Mouse (Mus musculus) Patski (cell line): ENCODE results near the gene Pde10a. TPM values are rescaled to one million over a fixed set of nuclear protein-coding genes. Genes with fewer than 3 reads are reported as not detected.

ENCODE experiments used
- ATAC-seq: fragments of 100-300 bp; one replicate; pipeline ENCODE4 v1.8.0; 2021
- CTCF ChIA-PET: fragments of 350-600 bp; sonication (Branson Sonifier 250); formaldehyde crosslinking; loops from one replicate; lab custom pipeline; 2022; ENCODE audit warnings: inconsistent platforms; lab: Charles Lee
- POLR2A ChIA-PET: fragments of 350-600 bp; sonication (Branson Sonifier 250); formaldehyde crosslinking; loops from one replicate; lab custom pipeline; 2022; ENCODE audit warnings: antibody characterized with exemption, inconsistent platforms; lab: Charles Lee
- DNase-seq: peaks from one replicate; pipeline ENCODE4 v3.0.0-alpha.2; 2011; ENCODE audit warnings: low read depth, low spot score
- H3K27me3 ChIP-seq: fragments of 371-371 bp; one replicate; pipeline ENCODE4 v1.5.1; 2021
- CTCF ChIP-seq: fragments of 100-300 bp; IDR thresholded peaks from one replicate; pipeline ENCODE4 v1.5.1; 2021
- in situ Hi-C: fragments of 300-500 bp; cut with MboI; formaldehyde crosslinking; loops from 3 replicates; pipeline ENCODE4 v1.11.1; 2018; ENCODE audit warnings: low pct_unique_long_range_greater_than_20kb, mixed read lengths
- polyA plus RNA-seq: library from polyadenylated mRNA; unstranded; gene quantifications from one replicate; pipeline ENCODE4 v1.2.3, GENCODE M21; 2021

The Pde10a gene
- polyA plus RNA-seq, 1 experiment from 2014 or later = 7.7 TPM

GRCm38 (mm10) chr17:8839237-8840011 is 314.3 kb downstream of the Pde10a start:
- in situ Hi-C loops = loop anchor here (5.0 kb wide), 1 partner anchor 168 kb away; no protein-coding TSS in a partner anchor
- DNase-seq (no peak), ATAC-seq (no peak)
- peaks cover 3% of the 10 kb centered on the region for H3K27me3 ChIP-seq
- POLR2A ChIA-PET = interaction anchor here (0.6 to 2.0 kb wide), 8 partner anchors 21 to 169 kb away, joined by 3 to 9 read pairs (median 4); no protein-coding TSS in a partner anchor
- CTCF ChIA-PET = interaction anchor here (0.6 to 11.3 kb wide), 20 partner anchors 7 to 176 kb away, joined by 3 to 100 read pairs (median 6); partner anchors contain the start of gene 1700010I14Rik
- TF ChIP-seq CTCF = no peak

DNA sequence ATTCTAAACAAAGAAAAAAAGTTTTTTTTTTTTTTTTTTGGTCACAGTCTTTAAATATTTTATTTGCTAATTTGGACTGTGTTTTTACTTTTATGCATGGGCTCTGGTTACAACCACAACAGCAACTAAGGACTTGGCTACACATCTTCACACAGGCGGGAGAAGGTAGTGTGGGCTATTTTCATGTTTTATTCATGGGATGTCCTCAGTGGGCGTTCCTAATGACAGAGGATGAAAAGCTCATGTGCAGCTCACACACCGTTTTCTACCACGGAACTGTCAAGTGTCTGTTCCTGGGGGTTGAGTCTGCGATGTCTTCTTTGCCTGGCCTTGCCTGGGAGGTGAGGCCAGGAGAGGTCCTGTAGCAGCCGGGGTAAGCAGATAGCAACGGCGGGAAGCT is 315.9 kb downstream of the Pde10a start:
- in situ Hi-C loops = loop anchor here (5.0 kb wide), 1 partner anchor 166 kb away; no protein-coding TSS in a partner anchor
- CTCF ChIA-PET = interaction anchor here (1.2 to 11.3 kb wide), 14 partner anchors 12 to 175 kb away, joined by 3 to 100 read pairs (median 5); partner anchors contain the start of gene 1700010I14Rik
- peaks cover 3% of the 10 kb centered on the region for H3K27me3 ChIP-seq
- POLR2A ChIA-PET = interaction anchor here (0.7 kb wide), 2 partner anchors 49 to 155 kb away, joined by 4 to 5 read pairs; no protein-coding TSS in a partner anchor
- no peak for DNase-seq
- ATAC-seq = no peak
- TF ChIP-seq CTCF = no peak

GRCm38 (mm10) chr17:8841897-8842540 is 316.8 kb downstream of the Pde10a start:
- H3K27me3 ChIP-seq = peaks cover 3% of the 10 kb centered on the region
- DNase-seq (no peak), ATAC-seq (no peak)
- POLR2A ChIA-PET = interaction anchor here (0.7 to 1.5 kb wide), 3 partner anchors 17 to 154 kb away, joined by 3 to 9 read pairs (median 4); no protein-coding TSS in a partner anchor
- in situ Hi-C loops = loop anchor here (5.0 kb wide), 1 partner anchor 165 kb away; no protein-coding TSS in a partner anchor
- TF ChIP-seq CTCF = no peak
- CTCF ChIA-PET = interaction anchor here (0.8 to 11.3 kb wide), 14 partner anchors 11 to 174 kb away, joined by 3 to 100 read pairs (median 4); partner anchors contain the start of gene 1700010I14Rik

DNA sequence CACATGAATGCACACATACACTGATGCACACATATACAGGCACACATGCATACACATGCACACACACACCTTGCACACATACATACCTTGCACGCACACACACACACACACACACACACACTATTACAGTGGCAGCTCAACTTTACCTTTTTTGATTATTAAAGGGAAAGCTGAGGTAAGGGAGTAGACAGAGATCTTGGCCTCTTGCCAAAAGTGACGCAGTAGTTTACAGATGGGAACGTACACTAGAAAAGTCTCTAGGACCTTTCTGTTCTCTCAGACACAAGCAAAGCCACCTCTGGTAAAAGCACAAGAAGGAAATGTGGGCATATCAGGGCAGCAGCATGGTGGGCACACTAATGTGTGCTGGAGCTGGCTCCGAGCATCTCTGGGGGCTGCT is 317.5 kb downstream of the Pde10a start:
- in situ Hi-C loops = loop anchor here (5.0 kb wide), 1 partner anchor 165 kb away; no protein-coding TSS in a partner anchor
- CTCF ChIA-PET = interaction anchor here (1.1 to 11.3 kb wide), 12 partner anchors 11 to 173 kb away, joined by 3 to 100 read pairs (median 4); partner anchors contain the start of gene 1700010I14Rik
- no peak for TF ChIP-seq CTCF
- POLR2A ChIA-PET = interaction anchor here (1.5 kb wide), 1 partner anchor 16 kb away, joined by 9 read pairs; no protein-coding TSS in a partner anchor
- no peak for DNase-seq
- ATAC-seq = no peak
- H3K27me3 ChIP-seq = peaks cover 1% of the 10 kb centered on the region

- no peak for TF ChIP-seq CTCF
- ChIA-PET POLR2A (interaction anchor here (0.9 to 1.5 kb wide), 2 partner anchors 29 to 170 kb away, joined by 3 to 5 read pairs; no protein-coding TSS in a partner anchor), CTCF (interaction anchor here (0.7 to 11.3 kb wide), 22 partner anchors 9 to 171 kb away, joined by 3 to 100 read pairs (median 4); partner anchors contain the start of gene 1700010I14Rik)
- DNase-seq = peak; percentile 71
- no peaks in the 10 kb centered on the region for H3K27me3 ChIP-seq
- peak; percentile 14 for ATAC-seq
- in situ Hi-C loops = loop anchor here (5.0 kb wide), 1 partner anchor 163 kb away; no protein-coding TSS in a partner anchor
Measured at GRCm38 (mm10) chr17:8843941-8844340, 318.8 kb downstream of the Pde10a start.

- ATAC-seq (no peak), DNase-seq (no peak)
- in situ Hi-C loops = no loop called here
- CTCF ChIA-PET = interaction anchor here (0.9 to 11.3 kb wide), 2 partner anchors 8 to 145 kb away, joined by 3 to 100 read pairs; partner anchors contain the start of gene 1700010I14Rik
- POLR2A ChIA-PET = interaction anchor here (0.7 to 0.9 kb wide), 2 partner anchors 13 to 101 kb away, joined by 3 to 5 read pairs; no protein-coding TSS in a partner anchor
- peaks cover under 1% of the 10 kb centered on the region for H3K27me3 ChIP-seq
- no peak for TF ChIP-seq CTCF
Measured at GRCm38 (mm10) chr17:8846506-8846905, 321.3 kb downstream of the Pde10a start.

DNA sequence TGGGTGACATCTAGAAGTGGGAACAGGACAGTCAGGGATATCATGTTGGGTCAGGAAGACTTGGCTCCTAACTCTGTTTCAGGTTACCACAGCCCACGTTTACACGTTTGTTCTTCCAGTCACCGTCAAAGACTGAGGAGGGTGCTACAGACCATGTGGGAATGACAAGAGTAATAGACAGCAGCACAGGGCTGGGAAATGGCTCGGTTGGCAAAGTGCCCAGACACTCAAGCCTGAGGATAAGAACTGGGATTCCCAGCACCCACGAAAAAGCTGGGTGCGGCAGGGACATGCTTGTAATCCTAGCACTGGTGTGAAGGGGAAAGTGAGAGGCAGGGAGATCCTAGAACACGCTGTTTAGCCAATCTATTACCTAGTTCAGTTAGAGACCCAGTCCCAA is 322.4 kb downstream of the Pde10a start:
- POLR2A ChIA-PET = no interaction called here
- in situ Hi-C loops = no loop called here
- CTCF ChIA-PET = interaction anchor here (0.9 to 11.3 kb wide), 3 partner anchors 9 to 144 kb away, joined by 3 to 100 read pairs (median 5); partner anchors contain the start of gene 1700010I14Rik
- TF ChIP-seq CTCF = no peak
- peaks cover 5% of the 10 kb centered on the region for H3K27me3 ChIP-seq
- DNase-seq (peak; percentile 89), ATAC-seq (peak; percentile 22)

GRCm38 (mm10) chr17:8851846-8852245 is 326.7 kb downstream of the Pde10a start:
- ChIA-PET POLR2A (interaction anchor here (2.3 kb wide), 1 partner anchor 12 kb away, joined by 5 read pairs; no protein-coding TSS in a partner anchor), CTCF (interaction anchor here (0.8 to 5.8 kb wide), 13 partner anchors 7 to 146 kb away, joined by 3 to 55 read pairs (median 4); partner anchors contain the start of gene 1700010I14Rik)
- TF ChIP-seq CTCF = no peak
- DNase-seq (no peak), ATAC-seq (no peak)
- in situ Hi-C loops = loop anchor here (25.0 kb wide), 1 partner anchor 1990 kb away; no protein-coding TSS in a partner anchor
- peaks cover 5% of the 10 kb centered on the region for H3K27me3 ChIP-seq
